Mouse (Mus musculus): ENCODE measurements around the gene Ccl2. TPM values are rescaled to one million over a fixed set of nuclear protein-coding genes. Genes with fewer than 3 reads are reported as not detected.

Gene Ccl2
- polyA plus RNA-seq, 1 experiment from 2014 or later: 0.72 TPM

DNA sequence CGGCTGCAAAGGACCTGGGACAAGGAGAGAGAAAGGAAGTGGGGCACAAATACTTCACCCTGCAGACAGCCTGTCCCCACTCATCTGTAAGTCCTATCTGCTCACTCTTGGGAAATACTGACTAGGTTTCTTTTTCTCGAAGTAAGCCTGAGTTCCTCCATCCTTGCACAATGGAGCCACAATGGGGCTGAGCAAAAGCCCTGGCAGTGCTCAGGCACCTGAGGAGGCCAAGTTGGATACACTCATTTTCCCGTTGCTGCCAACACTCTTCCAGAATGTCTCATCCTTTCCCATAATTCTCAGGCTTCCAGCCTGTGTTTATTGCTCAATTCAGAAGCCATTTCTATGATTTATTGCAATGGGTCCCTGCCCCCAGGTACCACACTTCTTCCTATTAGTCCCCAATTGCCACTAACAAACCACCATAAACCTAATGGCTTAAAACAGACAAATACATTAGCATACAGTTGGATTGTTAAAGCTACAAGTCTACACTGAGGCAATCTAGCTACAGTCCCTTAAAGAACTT, 3.8 kb downstream of the Ccl2 start:
- Histone ChIP-seq H3K9ac (no peak overlapping the region), H3K36me3 (ENCODE audit: poor library complexity, severe bottlenecking) (no peaks in the 10 kb centered on the region), H3K4me1 (peaks cover 7% of the 10 kb centered on the region; the same call in 1 of the 2 replicates), H3K27ac (no peak overlapping the region), H3K9me3 (replicated peaks) (no peaks in the 10 kb centered on the region), H3K27me3 (no peaks in the 10 kb centered on the region), H3K4me2 (no peak overlapping the region), H3K4me3 (no peak overlapping the region)
- WGBS: 72% methylated on average over 3 of the region's 3 CpGs
- ATAC-seq: no peak

DNA sequence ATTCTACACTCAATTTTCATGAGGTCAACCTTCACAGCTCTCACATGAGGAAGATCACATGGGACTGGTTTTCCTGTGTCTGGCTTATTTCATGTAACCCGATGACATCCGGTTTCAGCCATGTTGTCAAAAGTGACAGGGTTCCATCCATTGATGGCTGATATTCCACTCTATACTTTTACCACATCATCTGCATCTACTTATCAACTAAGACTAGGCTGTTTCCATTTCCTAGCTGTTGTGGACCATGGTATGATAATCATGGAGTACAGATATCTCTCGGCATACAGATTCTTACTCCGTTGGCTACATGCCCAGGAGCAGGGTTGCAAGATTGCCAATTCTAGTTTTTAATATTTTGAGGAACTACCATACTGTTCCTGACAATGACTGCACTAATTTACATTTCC, 6.3 kb downstream of the Ccl2 start:
- WGBS: 88% methylated on average over 4 of the region's 4 CpGs
- Histone ChIP-seq H3K9me3 (replicated peaks) (no peaks in the 10 kb centered on the region), H3K27me3 (no peaks in the 10 kb centered on the region), H3K9ac (no peak overlapping the region), H3K4me1 (no peaks in the 10 kb centered on the region), H3K36me3 (ENCODE audit: poor library complexity, severe bottlenecking) (no peaks in the 10 kb centered on the region), H3K4me2 (no peak overlapping the region), H3K4me3 (no peak overlapping the region), H3K27ac (no peak overlapping the region)
- ATAC-seq: no peak

DNA sequence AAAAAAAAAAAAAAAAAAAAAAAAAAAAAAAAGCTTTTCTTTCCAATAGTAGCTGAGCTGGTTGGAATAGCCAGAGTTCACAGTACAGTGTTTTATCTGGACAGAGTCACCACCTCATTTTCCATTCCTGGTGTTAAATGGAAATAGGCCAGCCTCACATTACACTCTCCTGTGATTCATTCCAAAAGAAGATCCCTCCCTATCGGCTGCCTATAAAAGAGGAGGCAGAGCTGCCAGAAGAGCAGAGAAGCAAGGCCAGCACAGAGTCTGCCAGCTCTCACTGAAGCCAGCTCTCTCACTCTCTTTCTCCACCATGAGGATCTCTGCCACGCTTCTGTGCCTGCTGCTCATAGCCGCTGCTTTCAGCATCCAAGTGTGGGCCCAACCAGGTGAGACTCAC, 10.1 kb downstream of the Ccl2 start, which contains the start of gene Ccl7:
Gene Ccl7, plus strand, starts transcription at position 242 of the 400 bp plus-strand sequence.
- no peak within 1 kb of the TSS for H3K27ac ChIP-seq
- no peaks in the 10 kb centered on the region for H3K27me3 ChIP-seq
- H3K36me3 ChIP-seq (ENCODE audit: poor library complexity, severe bottlenecking): no peaks in the 10 kb centered on the region
- no peaks in the 10 kb centered on the region for H3K4me1 ChIP-seq
- no peak for ATAC-seq
- 65% methylated on average over 3 of the region's 3 CpGs for WGBS
- H3K4me2 ChIP-seq: no peak within 1 kb of the TSS
- H3K9me3 ChIP-seq (replicated peaks): no peaks in the 10 kb centered on the region
- no peak within 1 kb of the TSS for H3K4me3 ChIP-seq
- no peak within 1 kb of the TSS for H3K9ac ChIP-seq

DNA sequence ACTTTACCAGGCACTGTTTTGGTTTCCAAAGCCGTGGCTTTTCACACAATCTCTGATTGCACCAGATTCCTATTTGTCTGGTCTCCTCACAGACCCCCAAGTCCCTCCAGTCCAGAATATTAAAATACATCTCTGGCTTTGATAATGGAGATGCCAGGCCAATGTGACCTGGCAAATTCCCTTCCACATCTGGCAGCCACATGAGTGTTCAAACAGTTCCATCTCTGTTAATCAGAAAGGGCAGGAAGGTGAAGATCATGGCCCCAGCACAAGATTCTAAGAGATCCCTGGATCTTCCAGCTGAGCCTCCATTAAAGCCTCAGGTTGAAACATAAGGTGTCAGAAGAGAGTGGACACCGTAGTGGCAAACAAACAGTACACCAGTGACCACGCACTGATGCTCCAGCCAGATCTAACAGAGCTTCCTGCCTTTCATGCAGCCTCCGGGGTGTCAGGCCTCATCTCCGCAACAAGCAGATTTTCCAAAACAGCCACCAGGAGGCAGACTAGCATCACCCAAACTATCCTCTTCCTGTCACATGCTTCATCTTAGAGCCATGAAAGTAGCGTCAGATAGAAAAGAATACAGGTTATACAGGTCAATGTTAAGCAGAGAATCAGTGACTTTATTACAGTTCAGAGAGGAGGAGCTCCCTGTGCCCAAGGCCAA, 12.5 kb downstream of the Ccl2 start:
- H3K9ac ChIP-seq: no peak overlapping the region
- no peaks in the 10 kb centered on the region for H3K27me3 ChIP-seq
- H3K4me1 ChIP-seq: no peaks in the 10 kb centered on the region
- ATAC-seq: no peak
- H3K4me2 ChIP-seq: no peak overlapping the region
- no peaks in the 10 kb centered on the region for H3K9me3 ChIP-seq (replicated peaks)
- 57% methylated on average over 6 of the region's 6 CpGs for WGBS
- no peak overlapping the region for H3K4me3 ChIP-seq
- H3K36me3 ChIP-seq (ENCODE audit: poor library complexity, severe bottlenecking): no peaks in the 10 kb centered on the region
- H3K27ac ChIP-seq: no peak overlapping the region

DNA sequence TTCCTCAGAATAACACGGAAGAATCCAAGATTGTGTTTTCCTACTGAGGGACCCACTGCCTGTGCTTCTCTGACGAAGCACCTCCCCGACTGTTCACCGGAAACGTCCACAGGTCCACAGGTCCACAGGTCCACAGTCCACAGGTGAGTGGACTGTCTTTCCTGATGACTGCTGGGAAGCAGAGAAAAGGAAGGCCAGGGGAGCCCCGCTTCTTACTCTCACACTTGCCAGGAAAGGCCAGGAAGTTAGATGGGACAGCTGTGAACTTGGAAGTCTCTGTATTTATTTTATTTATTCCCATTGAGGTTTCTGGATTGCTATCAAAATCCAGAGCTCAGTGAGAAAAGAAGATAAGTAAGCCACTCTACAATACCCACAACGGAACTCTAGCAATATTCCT, 18.5 kb downstream of the Ccl2 start:
- H3K27me3 ChIP-seq: no peaks in the 10 kb centered on the region
- no peak overlapping the region for H3K9ac ChIP-seq
- H3K4me1 ChIP-seq: no peaks in the 10 kb centered on the region
- ATAC-seq: no peak
- no peak overlapping the region for H3K4me3 ChIP-seq
- no peaks in the 10 kb centered on the region for H3K9me3 ChIP-seq (replicated peaks)
- H3K36me3 ChIP-seq (ENCODE audit: poor library complexity, severe bottlenecking): no peaks in the 10 kb centered on the region
- no peak overlapping the region for H3K27ac ChIP-seq
- no peak overlapping the region for H3K4me2 ChIP-seq
- 91% methylated on average over 7 of the region's 7 CpGs for WGBS

DNA sequence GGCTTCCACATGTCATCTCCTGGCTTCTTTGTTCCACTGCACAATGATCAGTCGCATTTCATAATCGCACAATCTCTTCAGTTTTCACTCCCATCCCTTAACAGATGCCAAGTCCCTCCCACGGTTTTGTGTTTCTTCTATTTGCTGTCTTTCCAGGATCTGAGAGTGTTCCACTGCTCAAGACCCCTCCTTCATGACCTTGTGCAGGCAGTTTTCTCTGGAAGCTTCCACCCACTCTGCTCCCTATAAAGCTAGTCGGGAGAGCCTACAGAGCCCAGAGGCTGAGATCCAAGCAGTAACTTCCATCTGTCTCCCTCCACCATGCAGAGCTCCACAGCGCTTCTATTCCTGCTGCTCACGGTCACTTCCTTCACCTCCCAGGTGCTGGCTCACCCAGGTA, 22.3 kb downstream of the Ccl2 start, which contains the start of gene Ccl11:
Gene Ccl11, plus strand, starts transcription at position 178 of the 400 bp plus-strand sequence.
- H3K4me2 ChIP-seq: no peak within 1 kb of the TSS
- H3K27me3 ChIP-seq: no peaks in the 10 kb centered on the region
- H3K9me3 ChIP-seq (replicated peaks): no peaks in the 10 kb centered on the region
- WGBS: 86% methylated on average over 6 of the region's 6 CpGs
- ATAC-seq: no peak
- H3K9ac ChIP-seq: no peak within 1 kb of the TSS
- no peaks in the 10 kb centered on the region for H3K4me1 ChIP-seq
- no peaks in the 10 kb centered on the region for H3K36me3 ChIP-seq (ENCODE audit: poor library complexity, severe bottlenecking)
- H3K4me3 ChIP-seq: no peak within 1 kb of the TSS
- H3K27ac ChIP-seq: no peak within 1 kb of the TSS

DNA sequence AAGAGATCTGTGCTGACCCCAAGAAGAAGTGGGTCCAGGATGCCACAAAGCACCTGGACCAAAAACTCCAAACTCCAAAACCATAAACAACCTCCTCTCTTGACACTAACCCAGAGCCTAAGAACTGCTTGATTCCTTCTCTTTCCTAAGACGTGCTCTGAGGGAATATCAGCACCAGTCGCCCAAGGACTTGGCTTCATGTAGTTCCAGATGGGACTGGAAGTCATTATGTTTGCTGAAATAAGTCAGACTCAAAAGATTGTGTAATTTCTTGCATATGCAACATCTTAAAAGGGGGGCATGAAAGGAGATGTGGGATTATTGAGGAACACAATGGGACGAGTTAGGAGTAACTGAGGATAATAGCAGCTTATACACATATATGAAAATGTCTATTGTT, 26.9 kb downstream of the Ccl2 start:
- Histone ChIP-seq H3K4me1 (no peaks in the 10 kb centered on the region), H3K27me3 (no peaks in the 10 kb centered on the region), H3K36me3 (ENCODE audit: poor library complexity, severe bottlenecking) (no peaks in the 10 kb centered on the region), H3K4me2 (no peak overlapping the region), H3K9ac (no peak overlapping the region), H3K27ac (no peak overlapping the region), H3K4me3 (no peak overlapping the region), H3K9me3 (replicated peaks) (no peaks in the 10 kb centered on the region)
- 84% methylated on average over 3 of the region's 3 CpGs for WGBS
- ATAC-seq: no peak

DNA sequence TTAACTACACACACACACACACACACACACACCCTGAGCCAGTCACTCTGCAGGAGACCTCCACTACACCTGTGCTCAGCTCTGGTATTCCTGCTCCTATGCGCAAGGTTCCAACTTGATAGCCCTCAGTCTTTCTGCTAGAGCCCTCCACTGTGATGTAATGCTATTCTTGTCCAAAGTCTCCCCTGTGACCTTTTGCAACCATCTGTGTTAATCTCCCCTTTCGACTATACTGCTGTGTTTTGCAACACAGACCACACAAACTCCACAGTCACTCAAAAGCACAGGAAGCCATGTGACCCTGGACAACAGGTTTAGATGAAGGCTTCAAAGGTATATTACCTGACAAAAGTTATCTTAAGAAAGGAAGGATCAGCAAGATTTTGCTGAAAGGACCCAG, 28.1 kb downstream of the Ccl2 start:
- 77% methylated on average over 2 of the region's 2 CpGs for WGBS
- H3K9ac ChIP-seq: no peak overlapping the region
- H3K27me3 ChIP-seq: no peaks in the 10 kb centered on the region
- no peaks in the 10 kb centered on the region for H3K36me3 ChIP-seq (ENCODE audit: poor library complexity, severe bottlenecking)
- no peak overlapping the region for H3K27ac ChIP-seq
- H3K9me3 ChIP-seq (replicated peaks): no peaks in the 10 kb centered on the region
- ATAC-seq: no peak
- no peak overlapping the region for H3K4me3 ChIP-seq
- H3K4me1 ChIP-seq: no peaks in the 10 kb centered on the region
- H3K4me2 ChIP-seq: no peak overlapping the region

DNA sequence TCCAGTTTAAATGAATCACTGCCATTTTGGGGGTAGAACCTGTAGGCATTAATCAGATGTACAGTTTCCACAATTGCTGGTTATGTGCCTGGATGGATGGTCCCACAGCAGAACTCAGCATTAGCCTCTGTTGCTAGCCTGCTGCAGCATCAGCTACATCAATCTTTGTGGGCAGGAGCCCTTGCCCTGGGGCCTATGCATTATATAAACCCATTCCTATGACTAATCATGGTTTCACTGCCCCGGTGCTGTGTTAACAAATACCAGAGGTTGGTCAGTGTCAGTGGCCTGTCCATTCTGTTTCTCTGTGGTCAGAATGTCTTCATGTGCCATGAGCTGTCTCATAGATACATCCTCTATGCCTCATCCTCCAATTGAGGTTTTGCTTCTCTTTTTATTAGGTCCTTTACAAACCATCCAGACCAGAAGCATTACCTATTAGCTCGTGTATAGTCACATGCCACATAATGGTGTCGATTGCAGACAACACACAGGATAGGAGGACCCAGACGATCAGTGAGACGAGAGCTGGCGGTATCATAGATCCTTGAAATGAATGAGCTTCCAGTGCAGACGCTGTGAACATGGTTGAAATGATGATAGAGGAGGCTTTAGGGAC, 31.7 kb downstream of the Ccl2 start:
- WGBS: 83% methylated on average over 7 of the region's 7 CpGs
- no peak overlapping the region for H3K9ac ChIP-seq
- no peak for ATAC-seq
- H3K4me2 ChIP-seq: no peak overlapping the region
- H3K4me1 ChIP-seq: no peaks in the 10 kb centered on the region
- H3K36me3 ChIP-seq (ENCODE audit: poor library complexity, severe bottlenecking): no peaks in the 10 kb centered on the region
- no peaks in the 10 kb centered on the region for H3K9me3 ChIP-seq (replicated peaks)
- H3K27ac ChIP-seq: no peak overlapping the region
- no peak overlapping the region for H3K4me3 ChIP-seq
- no peaks in the 10 kb centered on the region for H3K27me3 ChIP-seq

DNA sequence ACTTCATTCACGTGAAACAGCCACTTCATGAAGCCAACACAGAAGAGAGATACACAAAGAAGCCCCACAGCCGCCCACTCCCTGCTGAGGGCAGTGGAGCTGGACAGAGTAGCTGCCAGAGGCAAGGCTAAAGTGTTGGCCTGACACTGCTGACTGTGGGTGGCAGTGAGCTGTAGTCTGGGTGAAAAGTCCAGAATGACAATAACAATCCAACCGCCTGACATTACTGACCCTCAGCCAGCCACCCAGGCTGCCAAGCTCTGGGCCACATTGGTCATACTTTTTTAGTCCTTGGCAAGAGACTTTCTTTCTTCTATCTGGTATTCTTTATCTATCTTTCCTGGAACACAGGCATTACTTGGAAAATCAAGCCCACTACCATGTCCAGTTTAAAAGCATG, 35.7 kb downstream of the Ccl2 start:
- H3K4me2 ChIP-seq: no peak overlapping the region
- no peak overlapping the region for H3K9ac ChIP-seq
- 77% methylated on average over 3 of the region's 3 CpGs for WGBS
- H3K4me3 ChIP-seq: no peak overlapping the region
- no peak overlapping the region for H3K27ac ChIP-seq
- no peaks in the 10 kb centered on the region for H3K9me3 ChIP-seq (replicated peaks)
- no peak for ATAC-seq
- H3K27me3 ChIP-seq: no peaks in the 10 kb centered on the region
- no peaks in the 10 kb centered on the region for H3K36me3 ChIP-seq (ENCODE audit: poor library complexity, severe bottlenecking)
- no peaks in the 10 kb centered on the region for H3K4me1 ChIP-seq

DNA sequence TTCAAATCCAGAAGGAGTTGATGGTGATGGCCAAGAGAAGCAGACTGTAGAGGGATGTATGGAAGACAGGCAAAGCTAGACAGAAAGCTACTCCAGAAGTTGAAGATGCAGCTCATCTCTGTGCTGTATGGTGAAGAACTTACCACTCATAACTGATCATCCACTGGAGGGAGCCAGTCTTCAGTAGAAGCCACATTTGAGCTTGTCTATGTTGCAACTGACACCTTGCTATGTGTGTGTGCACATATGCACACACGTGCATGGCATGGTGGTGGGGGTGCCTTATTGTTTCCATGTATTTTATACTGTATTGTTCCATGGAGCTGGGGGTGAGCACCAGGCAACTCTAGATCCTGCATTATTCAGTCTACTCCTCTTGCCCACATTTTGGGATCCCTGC, 37.0 kb downstream of the Ccl2 start:
- Histone ChIP-seq H3K9ac (no peak overlapping the region), H3K27me3 (no peaks in the 10 kb centered on the region), H3K4me3 (no peak overlapping the region), H3K9me3 (replicated peaks) (no peaks in the 10 kb centered on the region), H3K4me2 (no peak overlapping the region), H3K36me3 (ENCODE audit: poor library complexity, severe bottlenecking) (no peaks in the 10 kb centered on the region), H3K4me1 (no peaks in the 10 kb centered on the region), H3K27ac (no peak overlapping the region)
- 70% methylated on average over 1 of the region's 1 CpGs for WGBS
- ATAC-seq: no peak

DNA sequence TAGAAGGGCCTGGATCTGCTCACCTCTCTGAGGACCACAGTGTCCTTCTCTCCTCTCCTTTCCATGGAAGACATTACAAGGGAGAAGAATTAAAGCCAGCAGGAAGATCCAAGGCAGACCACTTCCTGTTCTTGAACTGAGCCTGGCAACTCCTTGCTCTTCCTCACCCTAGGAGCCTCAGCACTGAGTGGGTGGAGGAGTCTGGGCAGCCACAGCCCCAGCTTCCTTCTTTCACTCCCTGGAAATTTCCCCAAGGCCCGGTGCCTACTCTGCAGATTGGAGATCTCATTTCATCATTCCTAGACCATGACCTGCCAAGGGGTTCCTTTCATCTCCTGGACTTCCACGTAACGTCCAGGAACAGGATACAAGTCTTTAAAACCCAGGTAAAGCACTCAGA, 37.6 kb downstream of the Ccl2 start:
- no peak overlapping the region for H3K4me3 ChIP-seq
- no peaks in the 10 kb centered on the region for H3K27me3 ChIP-seq
- no peaks in the 10 kb centered on the region for H3K9me3 ChIP-seq (replicated peaks)
- H3K9ac ChIP-seq: no peak overlapping the region
- H3K27ac ChIP-seq: no peak overlapping the region
- ATAC-seq: no peak
- no peaks in the 10 kb centered on the region for H3K36me3 ChIP-seq (ENCODE audit: poor library complexity, severe bottlenecking)
- H3K4me1 ChIP-seq: no peaks in the 10 kb centered on the region
- 86% methylated on average over 3 of the region's 3 CpGs for WGBS
- H3K4me2 ChIP-seq: no peak overlapping the region

DNA sequence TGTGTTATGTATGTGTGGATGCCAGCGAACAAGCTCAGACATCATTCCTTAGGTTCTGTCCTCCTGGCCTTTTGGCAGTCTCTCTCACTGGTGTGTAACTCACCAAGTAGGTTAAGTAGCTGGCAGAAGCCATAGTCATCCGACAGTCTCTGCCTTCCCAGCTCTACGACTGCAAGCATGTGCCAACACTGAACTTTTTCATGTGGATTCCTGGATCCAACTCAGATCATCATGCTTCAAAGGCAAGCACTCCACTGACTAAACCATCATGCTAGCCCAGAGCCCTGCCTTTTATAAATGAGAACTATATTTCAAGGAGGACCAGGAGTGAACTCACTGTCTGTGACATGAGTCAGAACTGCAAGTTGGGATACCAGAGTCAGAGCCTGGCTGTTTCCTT, 38.3 kb downstream of the Ccl2 start:
- no peak overlapping the region for H3K9ac ChIP-seq
- no peak overlapping the region for H3K27ac ChIP-seq
- H3K4me3 ChIP-seq: no peak overlapping the region
- H3K27me3 ChIP-seq: no peaks in the 10 kb centered on the region
- no peaks in the 10 kb centered on the region for H3K4me1 ChIP-seq
- H3K36me3 ChIP-seq (ENCODE audit: poor library complexity, severe bottlenecking): no peaks in the 10 kb centered on the region
- 81% methylated on average over 3 of the region's 3 CpGs for WGBS
- H3K4me2 ChIP-seq: no peak overlapping the region
- ATAC-seq: no peak
- no peaks in the 10 kb centered on the region for H3K9me3 ChIP-seq (replicated peaks)

Measured in forebrain, embryonic 13.5 days (tissue).